Mouse (Mus musculus): ENCODE data around the gene Col9a1. TPM values are rescaled to one million over a fixed set of nuclear protein-coding genes. Genes with fewer than 3 reads are reported as not detected.
A peak's percentile ranks its signal among the peaks of the same experiment; 100 is the strongest.

Col9a1 gene
- under 1 TPM; 0.66 TPM for total RNA-seq (2021)

DNA sequence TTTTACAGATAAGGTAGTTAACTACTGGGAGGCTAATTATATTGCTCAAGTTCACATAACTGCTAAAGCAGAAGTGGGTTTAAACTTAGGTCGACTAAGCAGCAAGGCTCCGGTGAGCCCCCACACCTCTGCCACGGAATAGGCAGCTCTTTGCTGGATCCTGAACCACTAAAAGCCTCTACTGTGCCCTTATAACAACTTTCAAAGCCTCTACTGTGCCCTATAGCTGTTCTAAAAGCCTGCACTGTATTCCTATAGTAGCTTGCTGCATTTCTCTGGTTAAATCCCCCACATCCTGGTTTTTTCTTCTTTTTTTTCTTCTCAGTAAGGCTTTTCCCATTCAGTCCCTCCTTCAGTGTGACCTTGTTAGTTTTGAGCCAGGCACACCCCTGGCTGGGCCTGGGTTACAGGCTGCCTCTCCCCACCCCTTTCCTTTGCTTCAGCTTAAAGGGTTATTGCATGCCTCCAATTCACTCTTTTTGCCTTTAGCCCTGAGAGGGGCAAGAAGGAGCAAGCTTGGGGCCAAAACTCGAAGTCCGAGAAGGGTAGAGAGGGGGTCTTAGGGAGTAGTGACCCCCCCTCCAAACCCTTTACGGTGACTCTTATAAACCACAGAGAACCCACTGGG is at the start of gene Col9a1:
Gene Col9a1 (plus strand): TSS at position 387 of the 628 bp plus-strand sequence.
- no peak for DNase-seq (ENCODE audit: extremely low spot score in 1 of 2, low spot score in 1 of 2)

GRCm38 (mm10) chr1:24127866-24128265 is 49.5 kb upstream of the Col9a1 start:
- DNase-seq (ENCODE audit: extremely low spot score in 1 of 2, low spot score in 1 of 2), result no peak

DNA sequence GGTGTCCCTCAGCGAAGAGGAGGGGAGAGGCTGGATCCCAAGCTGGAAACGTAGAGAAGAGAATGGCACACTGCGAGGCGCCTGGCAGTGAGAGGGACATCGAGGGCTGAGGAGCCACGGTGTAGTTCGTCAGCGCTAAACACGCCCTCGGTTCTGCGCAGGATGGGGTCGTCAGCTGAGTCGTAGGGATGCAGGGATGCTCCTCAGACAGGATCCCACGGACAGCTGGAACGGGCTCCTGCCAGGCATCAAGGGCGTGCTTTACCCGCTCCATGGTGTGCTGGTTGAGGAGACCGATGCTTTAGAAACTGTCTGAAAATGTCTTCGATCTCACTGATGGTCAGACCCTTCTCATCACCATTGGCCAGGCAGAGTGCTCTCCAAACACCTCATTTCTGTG is 43.6 kb upstream of the Col9a1 start:
- DNase-seq (ENCODE audit: extremely low spot score in 1 of 2, low spot score in 1 of 2), result no peak

DNA sequence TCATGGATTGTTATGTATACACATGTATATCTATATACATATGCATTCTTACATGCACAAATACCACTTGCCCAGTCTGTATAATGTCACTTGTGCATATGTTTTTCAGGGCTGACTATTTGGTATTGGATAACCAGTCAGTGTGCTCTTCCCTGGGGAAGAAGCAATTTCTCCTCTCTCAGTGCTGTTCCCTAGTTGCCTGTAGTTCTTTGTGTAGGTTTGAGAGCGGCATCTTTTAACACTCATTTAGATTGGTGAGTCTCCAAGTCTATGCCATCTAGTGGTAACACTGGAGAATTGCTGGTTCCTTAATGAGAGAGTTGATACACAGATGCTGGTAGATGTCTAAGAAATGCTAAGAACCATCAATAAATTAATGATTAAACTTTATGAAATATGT is 42.6 kb upstream of the Col9a1 start:
- no peak for DNase-seq (ENCODE audit: extremely low spot score in 1 of 2, low spot score in 1 of 2)

DNA sequence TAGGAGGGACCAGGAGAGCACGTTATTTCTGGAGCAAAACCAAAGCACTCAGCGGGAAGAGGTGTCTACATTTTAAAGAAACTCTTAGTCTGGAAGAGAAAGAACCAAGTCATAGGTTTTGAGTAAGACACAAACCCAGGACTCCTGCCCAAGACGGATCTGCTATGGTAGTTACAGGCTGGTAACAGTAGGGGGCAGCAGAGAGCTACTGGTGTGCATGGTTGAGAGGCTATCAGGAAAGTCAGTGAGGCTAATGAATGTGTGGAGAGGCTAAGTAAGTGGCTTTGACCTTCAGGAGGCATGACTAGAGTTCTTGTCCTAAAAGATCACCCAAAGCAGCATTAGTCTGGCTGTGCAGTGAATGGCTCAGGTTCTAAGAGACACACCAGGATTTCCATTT is 40.3 kb upstream of the Col9a1 start:
- DNase-seq (ENCODE audit: extremely low spot score in 1 of 2, low spot score in 1 of 2), result peak; percentile 61 to 83

- no peak for DNase-seq (ENCODE audit: extremely low spot score in 1 of 2, low spot score in 1 of 2)
These were observed 36.9 kb upstream of the Col9a1 start for GRCm38 (mm10) chr1:24140555-24140954.

GRCm38 (mm10) chr1:24143504-24143903 is 33.9 kb upstream of the Col9a1 start:
- no peak for DNase-seq (ENCODE audit: extremely low spot score in 1 of 2, low spot score in 1 of 2)

GRCm38 (mm10) chr1:24157751-24158150 is 19.7 kb upstream of the Col9a1 start:
- DNase-seq (ENCODE audit: extremely low spot score in 1 of 2, low spot score in 1 of 2), result no peak

- no peak for DNase-seq (ENCODE audit: extremely low spot score in 1 of 2, low spot score in 1 of 2)
These were observed 8.0 kb upstream of the Col9a1 start for GRCm38 (mm10) chr1:24169410-24169809.

DNA sequence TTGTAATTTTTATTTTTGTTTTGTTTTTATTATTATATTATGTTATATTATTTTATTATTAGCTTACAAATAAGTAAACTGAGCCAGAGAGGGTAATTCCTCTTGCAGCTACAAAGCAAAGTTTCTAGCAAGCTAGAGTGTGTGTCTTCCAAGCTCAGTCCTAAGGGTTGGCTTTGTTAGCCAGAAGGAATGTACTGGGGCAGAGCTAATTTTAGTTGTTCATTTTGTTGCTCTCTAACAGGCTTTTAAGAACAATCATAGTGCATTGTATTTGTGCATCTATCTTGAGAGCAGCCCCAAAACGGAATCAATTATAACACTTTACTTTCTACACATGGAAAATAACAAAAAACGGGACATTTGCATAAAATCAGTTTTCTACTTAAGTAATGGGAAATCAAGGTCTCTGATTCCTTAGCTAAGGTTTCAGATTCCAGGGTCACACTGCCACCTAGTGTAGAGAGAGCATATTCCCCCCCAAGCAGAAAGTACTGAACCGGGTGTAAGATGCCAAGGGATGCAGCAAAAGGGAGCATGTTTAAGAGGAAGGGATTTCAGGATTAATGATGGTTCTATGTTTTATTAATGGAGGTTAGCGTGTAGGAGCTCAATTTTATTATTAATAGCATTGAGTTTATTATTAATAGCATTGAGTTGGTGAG is 6.1 kb upstream of the Col9a1 start:
- peak; percentile 23 to 61 for DNase-seq (ENCODE audit: extremely low spot score in 1 of 2, low spot score in 1 of 2)

DNA sequence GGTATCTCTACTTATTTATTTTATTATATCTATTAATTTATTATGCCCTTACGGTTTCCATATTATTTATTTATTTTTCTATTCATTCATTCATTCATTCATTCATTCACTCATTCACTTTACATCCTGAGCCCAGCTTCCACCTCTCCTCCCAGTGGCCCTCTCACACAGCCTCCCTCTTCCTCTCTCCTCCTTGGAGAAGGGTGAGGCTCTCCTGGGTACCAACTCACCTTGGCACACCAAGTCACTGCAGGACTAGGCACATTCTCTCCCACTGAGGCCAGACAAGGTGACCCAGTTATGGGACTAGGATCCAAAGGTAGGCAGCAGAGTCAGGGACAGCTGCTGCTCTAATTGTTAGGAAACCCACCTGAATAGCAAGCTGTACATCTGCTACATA is 5.5 kb upstream of the Col9a1 start:
- no peak for DNase-seq (ENCODE audit: extremely low spot score in 1 of 2, low spot score in 1 of 2)

- no peak for DNase-seq (ENCODE audit: extremely low spot score in 1 of 2, low spot score in 1 of 2)
These were observed 4.8 kb upstream of the Col9a1 start for GRCm38 (mm10) chr1:24172656-24173055.

GRCm38 (mm10) chr1:24175761-24176160 is 1.6 kb upstream of the Col9a1 start:
- DNase-seq (ENCODE audit: extremely low spot score in 1 of 2, low spot score in 1 of 2), result no peak

DNA sequence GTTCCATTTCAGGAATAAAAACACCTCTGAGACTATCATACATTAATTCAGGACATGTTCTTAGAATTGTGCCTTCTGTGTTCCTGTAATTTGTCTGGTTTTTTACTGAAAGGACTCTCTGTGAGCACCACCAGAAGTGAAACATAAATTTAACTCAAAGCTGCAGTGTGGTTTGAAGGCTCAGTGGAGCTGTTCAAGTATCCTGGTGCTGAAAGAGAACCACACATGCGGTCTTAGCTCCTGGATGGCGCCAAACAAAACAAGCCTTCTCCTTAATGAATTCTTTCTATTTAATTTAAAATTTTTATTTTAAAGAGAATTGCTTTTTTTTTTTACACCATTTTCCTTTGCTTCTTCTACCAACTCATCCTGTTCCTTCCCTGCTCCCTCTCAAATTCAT is 2.4 kb downstream of the Col9a1 start:
- no peak for DNase-seq (ENCODE audit: extremely low spot score in 1 of 2, low spot score in 1 of 2)

DNA sequence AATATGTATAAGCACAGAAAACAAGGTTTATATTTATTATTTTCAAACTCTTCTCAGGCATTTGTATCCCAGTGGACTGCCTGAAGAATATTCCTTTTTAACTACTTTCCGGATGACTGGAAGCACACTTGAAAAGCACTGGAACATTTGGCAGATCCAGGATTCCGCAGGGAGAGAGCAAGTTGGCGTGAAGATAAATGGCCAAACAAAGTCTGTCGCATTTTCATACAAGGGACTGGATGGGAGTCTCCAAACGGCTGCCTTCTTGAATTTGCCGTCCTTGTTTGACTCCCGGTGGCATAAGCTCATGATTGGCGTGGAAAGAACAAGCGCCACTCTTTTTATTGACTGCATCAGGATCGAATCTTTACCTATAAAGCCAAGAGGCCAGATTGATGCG is 7.6 kb downstream of the Col9a1 start:
- DNase-seq (ENCODE audit: extremely low spot score in 1 of 2, low spot score in 1 of 2), result no peak

GRCm38 (mm10) chr1:24186964-24187363 is 9.6 kb downstream of the Col9a1 start:
- DNase-seq (ENCODE audit: extremely low spot score in 1 of 2, low spot score in 1 of 2), result no peak

- DNase-seq (ENCODE audit: extremely low spot score in 1 of 2, low spot score in 1 of 2), result no peak
These were observed 14.3 kb downstream of the Col9a1 start for GRCm38 (mm10) chr1:24191668-24192067.

GRCm38 (mm10) chr1:24194111-24194510 is 16.7 kb downstream of the Col9a1 start:
- no peak for DNase-seq (ENCODE audit: extremely low spot score in 1 of 2, low spot score in 1 of 2)

DNA sequence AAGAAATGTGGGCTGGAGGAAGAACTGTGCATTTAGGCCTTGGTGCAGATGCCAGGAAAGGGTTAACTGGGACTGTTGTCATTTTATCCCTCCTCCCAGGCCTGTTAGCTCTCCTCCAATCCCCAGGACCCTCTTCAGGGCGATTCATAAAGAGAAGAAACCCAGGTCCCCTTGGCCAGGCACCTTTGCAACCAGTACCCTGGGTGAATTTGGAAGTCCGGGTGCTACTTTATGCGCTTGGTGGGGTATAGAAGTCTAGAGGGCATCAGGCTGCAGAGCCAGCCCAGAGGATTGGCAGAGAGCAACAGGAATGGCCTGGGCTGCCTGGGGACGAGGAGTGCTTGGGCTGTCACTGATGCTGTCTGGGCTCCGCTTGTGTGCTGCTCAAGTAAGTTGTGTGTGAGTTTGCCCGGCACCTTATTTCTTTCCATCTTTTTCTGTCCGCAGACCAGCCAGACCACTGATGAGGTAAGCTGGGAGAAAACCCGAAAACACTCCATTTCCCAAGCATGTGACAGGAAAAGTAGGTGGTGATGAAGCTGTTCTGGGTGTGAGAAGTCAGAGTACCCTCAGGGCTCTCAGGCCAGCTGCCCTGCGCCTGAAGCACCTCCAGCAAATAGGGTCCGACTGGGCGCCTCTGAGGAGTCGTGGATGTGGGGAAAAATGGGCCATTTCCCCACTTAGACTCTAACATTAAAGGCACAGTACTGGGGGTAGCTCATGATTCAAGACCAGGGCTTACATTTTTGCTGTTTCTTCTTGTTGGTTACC is 17.8 kb downstream of the Col9a1 start:
- no peak for DNase-seq (ENCODE audit: extremely low spot score in 1 of 2, low spot score in 1 of 2)

DNA sequence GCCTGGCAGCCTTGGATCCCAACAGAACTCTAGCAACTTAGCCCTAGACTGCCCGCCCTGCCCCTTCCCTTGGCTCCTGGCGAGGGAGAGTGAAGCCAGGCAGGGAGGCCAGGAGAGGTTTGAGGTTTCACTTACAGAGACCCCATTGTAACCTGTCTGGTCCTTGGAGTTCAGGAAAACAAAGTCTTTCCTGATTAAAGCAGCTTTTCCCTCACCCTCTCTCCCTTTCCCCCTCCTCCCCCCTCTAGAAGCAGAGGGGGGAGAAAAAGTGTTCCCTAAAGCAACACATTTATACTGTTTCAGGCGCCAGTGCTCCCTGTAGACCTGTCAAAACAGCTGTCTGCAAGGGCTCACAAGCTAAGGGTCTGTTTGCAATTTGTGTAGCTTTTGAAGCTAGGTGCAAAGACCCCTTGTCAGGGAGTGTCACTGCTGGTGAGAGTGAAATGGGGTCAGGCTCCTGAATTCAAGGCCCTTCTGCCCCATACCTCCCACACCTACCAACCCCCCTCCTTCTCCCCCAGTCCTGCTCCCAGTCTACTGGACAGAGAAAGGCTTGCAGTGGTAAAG is 18.6 kb downstream of the Col9a1 start:
- no peak for DNase-seq (ENCODE audit: extremely low spot score in 1 of 2, low spot score in 1 of 2)
